Mouse (Mus musculus) intestine, embryonic 16.5 days (tissue): ENCODE data around the gene Tsc22d1. TPM values are rescaled to one million over a fixed set of nuclear protein-coding genes. Genes with fewer than 3 reads are reported as not detected.
A peak's percentile ranks its signal among the peaks of the same experiment; 100 is the strongest.

ENCODE experiments used
- ATAC-seq: fragments of 200-750 bp; cut with Nextera tagmentation; 2 replicates; pipeline ENCODE4 v1.8.0; 2017; ENCODE audit warnings: moderate TSS enrichment, moderate library complexity
- H3K27ac ChIP-seq: fragments of 300-500 bp; sonication (generic); 2 replicates; pipeline ENCODE4 v1.5.1; 2014; ENCODE audit warnings: mild to moderate bottlenecking, low read length
- H3K27me3 ChIP-seq: fragments of 300-500 bp; sonication (generic); replicated peaks from 2 replicates; pipeline ENCODE4 v1.6.1; 2014; ENCODE audit warnings: low read length, control low read depth, mixed read lengths; ENCODE audit not compliant: control insufficient read depth, insufficient read depth
- H3K36me3 ChIP-seq: fragments of 300-500 bp; sonication (generic); 2 replicates; pipeline ENCODE4 v1.6.1; 2014; ENCODE audit warnings: low read length, control low read depth; ENCODE audit not compliant: control insufficient read depth, insufficient read depth
- H3K4me1 ChIP-seq: fragments of 300-500 bp; sonication (generic); 2 replicates; pipeline ENCODE4 v1.6.1; 2014; ENCODE audit warnings: low read length, control low read depth, mixed read lengths; ENCODE audit not compliant: control insufficient read depth, insufficient read depth
- H3K4me2 ChIP-seq: fragments of 300-500 bp; sonication (generic); 2 replicates; pipeline ENCODE4 v1.6.1; 2014; ENCODE audit warnings: low read depth, low read length, control low read depth
- H3K4me3 ChIP-seq: fragments of 300-500 bp; sonication (generic); 2 replicates; pipeline ENCODE4 v1.5.1; 2014; ENCODE audit warnings: mild to moderate bottlenecking, low read length
- H3K9ac ChIP-seq: fragments of 300-500 bp; sonication (generic); 2 replicates; pipeline ENCODE4 v1.6.1; 2014; ENCODE audit warnings: low read depth, low read length
- H3K9me3 ChIP-seq: fragments of 300-500 bp; sonication (generic); 2 replicates; pipeline ENCODE4 v1.6.1; 2016; ENCODE audit warnings: low read length, control low read depth; ENCODE audit not compliant: control insufficient read depth
- WGBS: fragments of 180-500 bp; shearing (Covaris S2); extraction: QIAGEN DNeasy Blood & Tissue Kit; methylation state at CpG from one replicate; pipeline ENCODE4 v1.1.7; 2014; 5-methylcytosine and 5-hydroxymethylcytosine counted together
- polyA plus RNA-seq: library from polyadenylated mRNA; unstranded; fragments of >200 nt; fragmentation: Nextera tagmentation; extraction: Ambion mirVana; gene quantifications from 2 replicates; pipeline ENCODE4 v1.2.1, GENCODE M21; 2015

Tsc22d1 gene
- polyA plus RNA-seq, 1 experiment from 2014 or later: 424 TPM

DNA sequence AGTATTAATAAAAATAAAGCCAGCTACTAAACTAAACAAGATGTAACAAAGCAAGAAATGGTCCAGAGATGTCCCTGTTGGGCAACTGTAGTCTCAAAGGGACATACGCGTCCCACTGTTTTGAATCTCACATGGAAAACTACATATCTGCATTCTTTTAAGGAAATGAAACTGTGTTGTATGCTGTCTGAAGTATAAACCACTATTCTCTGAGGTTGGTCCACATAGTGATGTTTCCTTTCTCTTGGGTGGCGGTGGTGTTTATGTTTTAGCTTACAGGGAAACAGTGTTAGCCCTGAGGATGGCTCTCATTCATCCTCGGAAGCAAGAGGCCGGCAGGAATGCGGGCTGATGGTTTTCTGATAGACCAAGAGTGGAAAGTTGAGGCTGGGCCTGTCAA, 129.4 kb downstream of the Tsc22d1 start:
- Histone ChIP-seq H3K36me3 (no peaks in the 10 kb centered on the region), H3K27ac (no peak overlapping the region), H3K4me2 (no peak overlapping the region), H3K27me3 (no peaks in the 10 kb centered on the region), H3K9me3 (no peaks in the 10 kb centered on the region), H3K9ac (no peak overlapping the region), H3K4me3 (no peak overlapping the region), H3K4me1 (0 out of 2 replicates have a peak, but pooled peaks cover 2% of the 10 kb centered on the region)
- 68% methylated on average over 6 of the region's 6 CpGs for WGBS
- ATAC-seq: no peak

DNA sequence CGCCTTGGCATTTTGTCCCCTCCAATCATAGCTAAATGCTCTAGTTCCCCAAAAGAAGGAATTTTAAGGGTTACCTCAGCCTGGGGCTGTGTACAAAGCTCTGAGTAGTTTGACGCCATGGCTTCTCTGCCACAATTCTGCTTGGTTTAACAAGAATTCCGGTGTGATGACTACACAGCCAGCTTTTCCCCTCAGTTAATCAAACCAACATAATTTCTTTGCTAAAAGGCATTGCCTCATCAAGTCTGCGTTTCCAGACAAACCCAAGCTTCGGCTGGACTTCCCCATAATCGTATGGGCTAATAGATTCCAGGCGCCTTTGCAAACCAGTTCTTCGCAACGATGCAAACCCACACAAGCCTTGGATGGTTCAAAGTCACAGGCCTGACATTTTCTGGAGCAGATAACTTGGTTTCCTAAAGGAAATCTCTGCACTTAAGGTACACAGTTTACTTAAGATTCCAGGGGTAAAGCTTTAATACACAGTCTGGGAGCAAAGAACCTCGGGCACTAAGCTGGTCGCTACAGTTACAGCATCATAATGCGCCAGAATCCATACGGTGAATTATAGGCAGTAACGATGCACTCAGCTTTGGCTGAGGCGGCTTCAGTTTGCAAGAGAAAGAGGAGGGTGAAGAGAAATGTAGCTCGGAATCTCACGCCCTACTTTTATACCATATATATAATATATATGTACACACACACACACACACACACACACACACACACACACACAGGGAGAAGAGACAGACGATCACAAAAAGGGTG, 140.7 kb downstream of the Tsc22d1 start:
- Histone ChIP-seq H3K9ac (peak overlapping the region; percentile 74; the same call in 1 of the 2 replicates), H3K4me3 (peak overlapping the region; percentile 64), H3K36me3 (no peaks in the 10 kb centered on the region), H3K4me1 (peaks cover 7% of the 10 kb centered on the region), H3K27ac (peak overlapping the region; percentile 59), H3K9me3 (no peaks in the 10 kb centered on the region), H3K27me3 (no peaks in the 10 kb centered on the region), H3K4me2 (peak overlapping the region; percentile 96)
- WGBS: 49% methylated on average over 18 of the region's 18 CpGs
- 0 out of 2 replicates have a peak, but pooled peaks have one; percentile 6 for ATAC-seq

DNA sequence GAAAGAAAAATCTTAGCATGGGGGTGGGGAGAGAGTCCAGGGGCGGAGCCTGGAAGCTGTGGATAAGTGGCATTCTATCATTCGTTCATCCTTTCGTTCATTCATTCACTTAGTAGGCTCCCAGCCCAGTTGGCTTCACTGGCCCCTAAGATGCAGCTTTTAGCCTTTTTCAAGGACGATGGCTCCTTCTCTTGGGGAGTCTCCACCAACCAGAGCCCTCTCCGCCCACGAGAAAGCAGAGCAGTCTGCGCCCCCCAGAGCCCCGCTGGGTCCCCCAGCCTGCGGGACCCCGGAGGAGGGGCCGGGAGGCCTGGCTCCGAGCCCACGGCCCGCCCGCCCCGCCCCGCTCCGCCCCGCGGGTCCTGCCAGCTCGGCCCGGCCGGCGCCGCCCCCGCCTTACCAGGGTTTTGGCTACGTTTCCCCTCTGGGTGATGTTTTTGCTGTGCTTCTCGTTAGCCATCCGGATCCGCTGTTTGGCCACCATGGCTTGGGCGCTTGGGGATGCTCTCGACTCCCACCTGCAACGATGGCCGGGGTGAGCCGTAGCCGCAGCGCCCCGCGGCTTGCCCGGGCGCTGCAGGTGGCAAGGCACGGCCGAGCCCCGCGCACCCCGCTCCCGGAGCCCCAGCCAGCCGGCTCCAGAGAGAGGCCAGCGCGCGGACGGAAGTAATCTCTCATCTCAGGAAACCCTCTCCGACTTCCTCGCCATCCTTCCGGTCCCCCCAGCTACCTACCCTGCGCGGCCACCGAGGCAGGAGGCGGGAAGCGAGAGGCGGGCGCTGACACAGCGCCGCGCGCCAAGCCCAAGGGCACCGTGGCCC, 141.5 kb downstream of the Tsc22d1 start:
- no peaks in the 10 kb centered on the region for H3K36me3 ChIP-seq
- peak overlapping the region; percentile 96 for H3K4me2 ChIP-seq
- H3K4me3 ChIP-seq: peak overlapping the region; percentile 64
- peaks cover 7% of the 10 kb centered on the region for H3K4me1 ChIP-seq
- H3K27ac ChIP-seq: peak overlapping the region; percentile 59
- no peaks in the 10 kb centered on the region for H3K27me3 ChIP-seq
- no peaks in the 10 kb centered on the region for H3K9me3 ChIP-seq
- H3K9ac ChIP-seq: peak overlapping the region; percentile 74
- under 1% methylated on average over 57 of the region's 67 CpGs for WGBS
- peak; percentile 79 for ATAC-seq

DNA sequence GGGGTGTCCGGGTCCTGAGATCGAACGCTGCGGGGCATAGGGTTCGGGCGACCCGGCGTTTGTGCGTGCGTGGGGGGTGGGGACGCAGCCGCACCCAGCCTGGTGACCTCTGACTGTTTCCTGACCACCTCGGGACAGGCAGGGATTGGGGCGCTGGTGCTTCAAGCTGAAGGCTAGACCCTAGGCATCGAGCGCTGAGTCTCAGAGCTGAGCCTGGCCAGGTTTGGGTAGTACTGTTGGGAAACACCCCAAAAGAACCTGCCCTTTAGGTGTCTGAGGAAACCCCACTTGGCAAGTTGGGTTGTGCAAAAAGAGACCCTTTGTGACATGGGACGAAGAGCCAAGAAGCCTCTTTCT, 142.1 kb downstream of the Tsc22d1 start, which contains the start of gene Serp2:
Gene Serp2, minus strand, starts transcription at position 38 of the 357 bp plus-strand sequence.
- no peak for ATAC-seq
- Histone ChIP-seq H3K9ac (peak within 1 kb of the TSS; percentile 74), H3K9me3 (no peaks in the 10 kb centered on the region), H3K27ac (peak within 1 kb of the TSS; percentile 59), H3K4me1 (peaks cover 7% of the 10 kb centered on the region), H3K36me3 (no peaks in the 10 kb centered on the region), H3K27me3 (no peaks in the 10 kb centered on the region), H3K4me2 (peak within 1 kb of the TSS; percentile 96), H3K4me3 (peak within 1 kb of the TSS; percentile 64)
- 14% methylated on average over 17 of the region's 17 CpGs for WGBS

Other genes starting within 250 kb of the Tsc22d1 start
- gene Serp2, start 141.9 kb downstream of the Tsc22d1 start, polyA plus RNA-seq: 5.7 and 8.2 TPM in 2 replicates